Comparison of ENCODE assay signal across 14 mouse cellular contexts in genomic region chr1:80964376-80964775, GRCm38 (mm10).
DNase-seq lines count a peak whose midpoint lies in the region; TF ChIP-seq lines count a peak whose summit lies in the region.
"Had no signal": no experiment of that assay in that cellular context is flagged by ENCODE, and none has a peak within 500 bp of the region (broad histone marks: within the 10 kb centered on the region; RNA-seq: fewer than 3 reads in every experiment).

No protein-coding gene starts in this region.

- H3K4me3 ChIP-seq in left cerebral cortex, adult 2 months, result no peak overlapping the region
- H3K4me3 ChIP-seq: embryonic facial prominence, embryonic 10.5 days; forebrain, embryonic 13.5 days; heart, embryonic 13.5 days; hindbrain, embryonic 12.5 days had no signal

- H3K27ac ChIP-seq in left cerebral cortex, adult 2 months, result no peak overlapping the region
- H3K27ac ChIP-seq: embryonic facial prominence, embryonic 10.5 days; forebrain, embryonic 13.5 days; heart, embryonic 13.5 days; hindbrain, embryonic 12.5 days had no signal

- peak; percentile 6 to 11 for DNase-seq in frontal cortex, postnatal 36 days (ENCODE audit: low spot score in 2 of 2)
- DNase-seq in frontal cortex, postnatal 14 days (ENCODE audit: low spot score in 2 of 2), result no peak
- peak; percentile 14 to 69 for DNase-seq in left cerebral cortex, postnatal 25 days (ENCODE audit: low spot score in 2 of 2)
- no peak for DNase-seq in left cerebral cortex, adult 2 months (ENCODE audit: extremely low spot score in 1 of 2, low spot score in 2 of 2)
- peak; percentile 40 for DNase-seq in Muller cell, postnatal 12 days (ENCODE audit: inconsistent ontology term)
- DNase-seq in telencephalon, adult 2 months (ENCODE audit: low read depth, low spot score), result peak; percentile 40
- DNase-seq: adrenal gland, postnatal 25 days; gastrocnemius, postnatal 36 days; heart, adult 11 months; heart, postnatal 4 days had no signal

- TF ChIP-seq CTCF in left cerebral cortex, adult 2 months (IDR thresholded peaks at IDR 0.05), result no peak

- intact Hi-C loops in left cerebral cortex, postnatal 25 days (cut with DNase I), result no loop called here
- intact Hi-C loops in left cerebral cortex, adult 2 months (cut with DNase I), result loop anchor here (5.0 kb wide), 1 partner anchor 113 kb away; the partner anchor contains the start of gene Nyap2

Comparison
In these comparisons a context has a peak if more than half of its experiments do, and no peak if none do; other contexts are left out.
1. DNase-seq: peak in frontal cortex, postnatal 36 days (2 of 2), left cerebral cortex, postnatal 25 days (2 of 2), Muller cell, postnatal 12 days (single experiment) and telencephalon, adult 2 months (single experiment); none in frontal cortex, postnatal 14 days (0 of 2) and left cerebral cortex, adult 2 months (0 of 2).